In genomic region chr8:8994008-8994407, GRCm38 (mm10) we compare ENCODE assay signal across 7 mouse cellular contexts.
DNase-seq lines count a peak whose midpoint lies in the region; ATAC-seq and TF ChIP-seq lines count a peak whose summit lies in the region.

No protein-coding gene starts in this region.

- no peak for TF ChIP-seq EP300 in lung, postnatal 0 days (IDR thresholded peaks at IDR 0.05)
- TF ChIP-seq EP300 in heart, postnatal 0 days (IDR thresholded peaks at IDR 0.05; ENCODE audit: low read depth) = no peak

- H3K27ac ChIP-seq in lung, postnatal 0 days (ENCODE audit: low read length) = peak overlapping the region; percentile 57
- H3K27ac ChIP-seq in heart, postnatal 0 days (ENCODE audit: low read depth) = peak overlapping the region; percentile 81
- H3K27ac ChIP-seq in limb, embryonic 13.5 days = peak overlapping the region; percentile 22; the same call in 1 of the 2 replicates

- H3K9me3 ChIP-seq in lung, postnatal 0 days (ENCODE audit: low read length) = no peaks in the 10 kb centered on the region
- no peaks in the 10 kb centered on the region for H3K9me3 ChIP-seq in heart, postnatal 0 days (replicated peaks; ENCODE audit: control insufficient read depth, low read length)
- H3K9me3 ChIP-seq in limb, embryonic 13.5 days = no peaks in the 10 kb centered on the region

- 0 out of 2 replicates have a peak overlapping the region, but pooled peaks have one; percentile 5 for H3K4me2 ChIP-seq in lung, postnatal 0 days (replicated peaks; ENCODE audit: low read depth, low read length)
- peak overlapping the region; percentile 62; the same call in 1 of the 2 replicates for H3K4me2 ChIP-seq in heart, postnatal 0 days (ENCODE audit: low read depth, low read length)
- peak overlapping the region; percentile 64 for H3K4me2 ChIP-seq in limb, embryonic 13.5 days (replicated peaks)

- no peaks in the 10 kb centered on the region for H3K36me3 ChIP-seq in lung, postnatal 0 days (ENCODE audit: insufficient read depth, low read length)
- no peaks in the 10 kb centered on the region for H3K36me3 ChIP-seq in heart, postnatal 0 days (replicated peaks; ENCODE audit: control insufficient read depth, insufficient read depth, low read length)
- no peaks in the 10 kb centered on the region for H3K36me3 ChIP-seq in limb, embryonic 13.5 days

- peak; percentile 24 for DNase-seq in lung, postnatal 0 days (ENCODE audit: low spot score)
- DNase-seq in lung, postnatal 36 days = no peak
- peak; percentile 37 for DNase-seq in heart, postnatal 0 days (ENCODE audit: low spot score)
- peak; percentile 79 for DNase-seq in telencephalon, adult 2 months (ENCODE audit: low read depth, low spot score)
- no peak for DNase-seq in thymus, adult 18-20 months
- DNase-seq in spleen, postnatal 36 days (ENCODE audit: low spot score in 2 of 2) = no peak

- peaks cover 14% of the 10 kb centered on the region; the same call in 1 of the 2 replicates for H3K4me1 ChIP-seq in lung, postnatal 0 days (ENCODE audit: insufficient read depth, low read depth, low read length)
- peaks cover 29% of the 10 kb centered on the region for H3K4me1 ChIP-seq in heart, postnatal 0 days (ENCODE audit: control insufficient read depth, insufficient read depth)
- H3K4me1 ChIP-seq in limb, embryonic 13.5 days = peaks cover 38% of the 10 kb centered on the region

- WGBS in lung, postnatal 0 days = 39% methylated on average over 7 of the region's 7 CpGs
- 43% methylated on average over 7 of the region's 7 CpGs for WGBS in heart, postnatal 0 days
- WGBS in limb, embryonic 13.5 days = 12% methylated on average over 7 of the region's 7 CpGs

- H3K4me3 ChIP-seq in lung, postnatal 0 days (ENCODE audit: low read depth, low read length) = no peak overlapping the region
- H3K4me3 ChIP-seq in heart, postnatal 0 days (ENCODE audit: low read depth, low read length) = no peak overlapping the region; the same call in 1 of the 2 replicates
- no peak overlapping the region for H3K4me3 ChIP-seq in limb, embryonic 13.5 days

- H3K27me3 ChIP-seq in lung, postnatal 0 days (replicated peaks; ENCODE audit: insufficient read depth, low read length) = no peaks in the 10 kb centered on the region
- H3K27me3 ChIP-seq in heart, postnatal 0 days (ENCODE audit: control insufficient read depth, insufficient read depth, low read length) = no peaks in the 10 kb centered on the region
- no peaks in the 10 kb centered on the region for H3K27me3 ChIP-seq in limb, embryonic 13.5 days

- H3K9ac ChIP-seq in lung, postnatal 0 days (replicated peaks; ENCODE audit: low read depth) = no peak overlapping the region
- H3K9ac ChIP-seq in heart, postnatal 0 days (replicated peaks; ENCODE audit: low read depth, low read length) = peak overlapping the region; percentile 11; the same call in 1 of the 2 replicates
- H3K9ac ChIP-seq in limb, embryonic 13.5 days = peak overlapping the region; percentile 13; the same call in 1 of the 2 replicates

- no peak for ATAC-seq in lung, postnatal 0 days
- ATAC-seq in heart, postnatal 0 days (ENCODE audit: insufficient read depth, low read depth) = no peak
- no peak for ATAC-seq in limb, embryonic 13.5 days (ENCODE audit: low FRiP score, low read depth)

- no peak for TF ChIP-seq CTCF in lung, postnatal 0 days (IDR thresholded peaks at IDR 0.05)
- TF ChIP-seq CTCF in heart, postnatal 0 days (IDR thresholded peaks at IDR 0.05; ENCODE audit: low read depth) = no peak

Comparison
In these comparisons a context has a peak if more than half of its experiments do, and no peak if none do; other contexts are left out.
1. DNase-seq: peak in lung, postnatal 0 days (single experiment), heart, postnatal 0 days (single experiment) and telencephalon, adult 2 months (single experiment); none in lung, postnatal 36 days (single experiment), thymus, adult 18-20 months (0 of 2) and spleen, postnatal 36 days (0 of 2).
2. H3K27ac ChIP-seq: peak in every context shown above with its lines; median percentile 81 in heart, postnatal 0 days; 57 in lung, postnatal 0 days; 22 in limb, embryonic 13.5 days.
3. H3K4me2 ChIP-seq: peak in every context shown above with its lines; median percentile 64 in limb, embryonic 13.5 days; 62 in heart, postnatal 0 days; 5 in lung, postnatal 0 days.